Mouse (Mus musculus): ENCODE data around the gene Zfp593. TPM values are rescaled to one million over a fixed set of nuclear protein-coding genes. Genes with fewer than 3 reads are reported as not detected.
A peak's percentile ranks its signal among the peaks of the same experiment; 100 is the strongest.
"Not testable (repeated sequence)": the region's sequence is repeated elsewhere in the genome, so short reads cannot be mapped to it uniquely, and the experiment has no call there.

The Zfp593 gene
- polyA plus RNA-seq, 1 experiment from 2014 or later: 15.3 TPM

DNA sequence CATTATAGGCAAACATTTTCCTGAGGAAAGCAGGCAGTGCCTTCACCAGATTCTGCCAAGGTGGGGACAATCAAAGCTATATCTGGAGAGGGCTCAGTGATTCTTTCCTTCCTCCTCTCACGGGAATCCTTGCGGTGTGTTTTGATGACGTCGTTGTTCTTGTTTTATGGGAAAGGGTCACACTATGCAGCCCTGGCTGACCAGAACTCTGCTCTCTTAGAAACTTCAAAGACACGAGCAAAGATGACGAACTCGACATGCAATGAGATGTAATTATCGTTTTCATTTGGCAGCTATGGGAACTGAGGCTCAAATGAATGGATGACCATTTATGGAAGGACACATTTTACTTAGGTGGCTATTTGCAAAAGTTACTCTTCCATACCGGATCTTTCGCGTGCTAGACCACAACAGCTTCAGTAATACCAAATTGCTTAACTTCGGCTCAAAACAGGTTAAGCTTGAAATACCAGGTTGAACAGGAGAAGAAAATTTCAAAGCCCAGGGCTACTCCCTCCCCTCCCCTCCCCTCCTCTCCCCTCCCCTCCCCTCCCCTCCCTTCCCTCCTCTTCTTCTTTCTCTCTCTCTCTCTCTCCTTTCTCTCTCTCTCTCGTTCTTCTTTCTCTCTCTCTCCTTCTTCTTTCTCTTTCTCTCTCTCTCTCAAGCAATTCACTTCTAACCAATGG, 27.5 kb upstream of the Zfp593 start:
- H3K36me3 ChIP-seq: peaks cover 20% of the 10 kb centered on the region
- WGBS: 19% methylated on average over 12 of the region's 13 CpGs
- no peak for DNase-seq (ENCODE audit: low spot score)

DNA sequence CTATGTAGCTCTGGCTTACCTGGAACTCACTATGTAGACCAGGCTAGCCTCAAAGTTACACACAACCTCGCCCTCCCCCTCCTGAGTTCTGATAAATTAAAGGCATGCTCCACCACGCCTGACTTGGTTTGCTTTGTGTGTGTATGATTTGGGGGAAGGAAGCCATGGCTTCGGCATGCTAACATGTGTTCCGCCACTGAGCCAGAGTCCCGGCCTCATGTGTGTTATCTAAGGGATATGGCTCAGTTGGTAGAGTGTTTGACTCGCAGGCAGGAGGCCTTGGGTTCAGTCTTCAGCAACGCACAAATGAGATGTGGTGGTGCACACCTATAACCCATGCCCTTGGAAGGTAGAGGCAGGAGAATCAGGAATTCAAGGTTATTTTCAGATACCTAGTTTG, 26.6 kb upstream of the Zfp593 start:
- no peak for DNase-seq (ENCODE audit: low spot score)
- 82% methylated on average over 7 of the region's 7 CpGs for WGBS
- peaks cover 4% of the 10 kb centered on the region; the same call in 1 of the 2 replicates for H3K4me1 ChIP-seq

More for the DNA sequence above, 27.5 kb upstream of the Zfp593 start:
- H3K27me3 ChIP-seq (ENCODE audit: insufficient read depth, poor library complexity, severe bottlenecking): no peaks in the 10 kb centered on the region
- no peaks in the 10 kb centered on the region for H3K9me3 ChIP-seq
- H3K27ac ChIP-seq: peak overlapping the region; percentile 77
- peak overlapping the region; percentile 52 for H3K4me3 ChIP-seq
- peaks cover 4% of the 10 kb centered on the region; the same call in 1 of the 2 replicates for H3K4me1 ChIP-seq

DNA sequence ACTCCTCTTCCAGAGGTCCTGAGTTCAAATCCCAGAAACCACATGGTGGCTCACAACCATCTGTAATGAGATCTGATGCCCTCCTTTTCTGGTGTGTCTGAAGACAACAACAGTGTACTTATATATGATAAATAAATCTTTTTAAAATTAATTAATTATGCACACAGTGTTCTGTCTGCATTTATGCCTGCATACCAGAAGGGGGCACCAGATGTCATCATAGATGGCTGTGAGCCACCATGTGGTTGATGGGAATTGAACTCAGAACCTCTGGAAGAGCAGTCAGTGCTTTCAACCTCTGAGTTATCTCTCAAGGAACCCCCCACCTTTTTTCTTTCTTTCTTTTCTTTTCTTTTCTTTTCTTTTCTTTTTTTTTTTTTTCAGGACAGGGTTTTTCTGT, 24.2 kb upstream of the Zfp593 start:
- DNase-seq (ENCODE audit: low spot score); H3K27me3 ChIP-seq (ENCODE audit: insufficient read depth, poor library complexity, severe bottlenecking); H3K27ac ChIP-seq; H3K36me3 ChIP-seq; H3K9me3 ChIP-seq; H3K4me3 ChIP-seq; H3K4me1 ChIP-seq: not testable (repeated sequence)

More for the DNA sequence above, 26.6 kb upstream of the Zfp593 start:
- H3K9me3 ChIP-seq: no peaks in the 10 kb centered on the region
- H3K36me3 ChIP-seq: peaks cover 11% of the 10 kb centered on the region; the same call in 1 of the 2 replicates
- H3K27me3 ChIP-seq (ENCODE audit: insufficient read depth, poor library complexity, severe bottlenecking): no peaks in the 10 kb centered on the region
- no peak overlapping the region for H3K27ac ChIP-seq
- no peak overlapping the region for H3K4me3 ChIP-seq

DNA sequence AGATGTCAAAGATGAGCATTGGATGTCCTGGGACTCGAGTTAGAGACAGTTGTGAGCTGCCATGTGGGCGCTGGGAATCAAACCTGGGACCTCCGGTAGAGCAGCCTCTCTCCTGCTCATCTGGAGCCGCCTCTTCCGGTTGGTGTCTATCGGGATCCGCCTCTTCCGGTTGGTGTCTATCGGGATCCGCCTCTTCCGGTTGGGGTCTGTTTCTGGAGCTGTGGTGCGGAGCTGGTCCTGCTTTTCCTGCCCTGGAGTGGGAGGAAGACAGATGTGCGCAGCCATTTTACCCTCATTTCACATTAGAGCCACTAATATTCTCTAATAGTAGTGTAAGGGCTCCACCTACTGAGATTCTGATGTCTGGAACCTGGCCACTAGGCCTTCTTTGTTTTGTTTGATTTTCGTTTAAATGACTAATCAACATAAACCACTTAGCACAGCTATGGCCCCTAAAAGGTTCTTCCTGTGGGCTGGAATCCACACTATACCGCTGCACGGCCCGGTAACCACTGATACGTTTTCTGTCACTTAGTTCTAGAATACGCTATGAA, 22.8 kb upstream of the Zfp593 start:
- Histone ChIP-seq H3K4me3 (no peak overlapping the region), H3K27me3 (ENCODE audit: insufficient read depth, poor library complexity, severe bottlenecking) (no peaks in the 10 kb centered on the region), H3K36me3 (no peaks in the 10 kb centered on the region), H3K4me1 (no peaks in the 10 kb centered on the region; the same call in 1 of the 2 replicates), H3K27ac (no peak overlapping the region), H3K9me3 (no peaks in the 10 kb centered on the region; the same call in 1 of the 2 replicates)
- 78% methylated on average over 19 of the region's 19 CpGs for WGBS
- no peak for DNase-seq (ENCODE audit: low spot score)

DNA sequence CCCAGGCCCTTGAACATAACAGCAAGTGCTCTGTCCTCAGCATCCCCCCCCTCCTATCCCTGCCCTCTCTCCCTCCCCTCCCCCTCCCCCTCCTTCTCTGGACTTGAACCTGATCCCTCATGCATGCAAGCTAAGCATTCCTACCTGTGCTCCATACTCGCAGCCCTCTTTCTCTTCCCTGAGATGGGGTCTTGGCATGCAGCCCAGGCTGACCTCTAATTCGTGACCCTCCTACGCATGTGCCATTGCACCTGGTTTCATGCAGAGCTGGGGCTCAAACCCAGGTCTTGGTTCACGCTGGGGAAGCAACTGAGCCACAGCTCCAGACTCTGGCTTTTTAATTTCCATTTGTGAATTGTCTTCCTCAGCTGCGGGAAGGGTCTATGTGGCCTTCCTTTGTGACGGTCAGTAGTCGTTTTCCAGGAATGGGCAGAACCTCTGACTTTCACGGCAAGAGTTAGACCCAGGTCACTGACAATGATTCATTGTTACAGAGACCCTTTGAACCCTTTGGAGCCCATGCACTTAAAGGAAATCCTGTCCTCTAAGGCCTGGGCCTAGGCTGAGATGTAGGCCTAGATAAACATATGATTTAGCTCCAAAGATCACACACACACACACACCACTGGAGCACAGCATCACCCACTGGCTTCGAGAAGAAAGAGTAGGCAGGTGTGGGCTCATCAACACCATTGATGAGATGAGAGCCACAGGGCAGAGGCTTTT, 20.6 kb upstream of the Zfp593 start:
- no peaks in the 10 kb centered on the region for H3K4me1 ChIP-seq
- no peak for DNase-seq (ENCODE audit: low spot score)
- H3K27ac ChIP-seq: no peak overlapping the region
- H3K9me3 ChIP-seq: no peaks in the 10 kb centered on the region; the same call in 1 of the 2 replicates
- no peaks in the 10 kb centered on the region for H3K27me3 ChIP-seq (ENCODE audit: insufficient read depth, poor library complexity, severe bottlenecking)
- no peak overlapping the region for H3K4me3 ChIP-seq
- WGBS: 58% methylated on average over 9 of the region's 9 CpGs
- no peaks in the 10 kb centered on the region for H3K36me3 ChIP-seq

DNA sequence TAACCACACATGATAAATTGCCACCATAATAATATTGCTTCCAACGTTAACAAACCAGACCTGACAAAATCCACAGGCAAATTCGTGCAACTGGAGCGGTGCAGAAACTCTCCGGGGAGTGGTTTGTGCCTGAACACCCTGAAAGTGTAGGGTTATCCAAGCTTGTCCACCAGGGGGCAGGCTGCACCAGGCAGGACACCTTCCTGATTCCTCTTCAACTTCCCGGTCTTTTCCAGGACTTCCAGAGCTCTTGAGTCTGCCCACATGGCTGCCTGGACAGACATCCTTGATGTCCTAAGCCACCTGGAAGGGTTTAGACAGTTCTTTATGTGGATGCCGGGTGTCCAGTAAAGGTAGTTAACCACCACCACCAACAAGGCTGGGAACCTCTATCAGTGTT, 17.8 kb upstream of the Zfp593 start:
- H3K27me3 ChIP-seq (ENCODE audit: insufficient read depth, poor library complexity, severe bottlenecking): no peaks in the 10 kb centered on the region
- H3K27ac ChIP-seq: no peak overlapping the region
- WGBS: 32% methylated on average over 6 of the region's 6 CpGs
- no peaks in the 10 kb centered on the region for H3K36me3 ChIP-seq
- no peak overlapping the region for H3K4me3 ChIP-seq
- no peak for DNase-seq (ENCODE audit: low spot score)
- H3K4me1 ChIP-seq: peaks cover 4% of the 10 kb centered on the region; the same call in 1 of the 2 replicates
- no peaks in the 10 kb centered on the region; the same call in 1 of the 2 replicates for H3K9me3 ChIP-seq

DNA sequence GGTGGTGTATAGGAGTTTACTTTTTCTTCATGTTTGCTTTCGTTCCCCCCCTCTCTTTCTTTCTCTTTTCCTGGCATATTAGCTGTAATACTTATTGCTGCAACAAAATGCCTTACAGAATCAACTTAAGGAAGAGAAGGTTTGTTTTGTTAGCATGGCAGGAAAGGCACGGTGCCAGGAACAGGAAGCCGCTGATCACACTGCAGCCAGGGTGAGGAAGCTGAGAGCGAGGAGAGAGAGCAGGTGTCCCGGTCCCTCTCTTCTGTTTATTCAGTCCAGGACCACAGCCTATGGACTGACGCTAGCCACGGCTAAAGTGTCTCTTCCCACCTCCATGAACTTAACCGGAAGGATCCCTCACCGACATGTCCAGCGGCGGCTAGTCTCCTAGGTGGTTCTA, 13.0 kb upstream of the Zfp593 start:
- Histone ChIP-seq H3K9me3 (no peaks in the 10 kb centered on the region), H3K4me3 (no peak overlapping the region), H3K36me3 (no peaks in the 10 kb centered on the region), H3K27ac (peak overlapping the region; percentile 33; the same call in 1 of the 2 replicates), H3K4me1 (peaks cover 50% of the 10 kb centered on the region), H3K27me3 (ENCODE audit: insufficient read depth, poor library complexity, severe bottlenecking) (peaks cover 9% of the 10 kb centered on the region; the same call in 1 of the 2 replicates)
- WGBS: 62% methylated on average over 11 of the region's 11 CpGs
- DNase-seq (ENCODE audit: low spot score): no peak

DNA sequence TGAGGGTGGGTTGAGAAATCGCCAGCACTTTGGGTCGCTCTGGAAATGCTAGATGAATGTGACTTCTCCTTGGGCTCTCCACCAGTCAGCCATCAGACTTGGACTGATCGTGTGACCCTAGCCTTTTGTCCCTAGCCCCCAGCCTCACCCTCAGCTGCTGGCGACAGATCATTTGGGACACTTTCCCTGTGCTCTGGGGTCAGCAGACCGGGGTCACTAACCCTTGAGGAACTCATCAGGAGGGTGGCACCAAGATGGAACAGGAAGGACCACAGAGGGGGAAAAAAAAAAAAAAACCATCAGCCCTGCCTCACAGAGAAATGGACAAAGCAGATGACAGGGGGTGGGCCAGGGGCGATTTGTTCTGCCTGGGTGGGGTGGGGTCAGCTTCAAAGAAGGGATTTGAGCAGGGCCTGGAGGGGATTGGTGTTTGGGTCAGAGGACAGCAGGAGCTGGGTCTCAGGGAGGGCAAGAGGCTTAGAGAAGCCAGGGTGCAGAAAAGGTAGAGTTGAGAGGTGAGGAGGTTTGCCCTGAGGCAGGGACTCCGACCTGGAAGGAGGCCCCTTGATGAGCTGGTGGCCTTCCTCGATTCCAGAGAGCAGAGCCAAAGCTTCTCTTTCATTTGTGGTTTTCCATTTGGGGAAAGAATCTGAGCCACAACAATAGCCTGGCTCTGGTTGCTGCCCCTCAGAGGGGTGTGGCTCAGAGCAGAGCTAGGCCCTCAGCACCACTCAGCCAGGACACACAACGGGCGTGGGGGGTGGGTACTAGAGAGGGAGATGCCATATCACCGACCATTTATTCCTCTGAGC, 12.0 kb upstream of the Zfp593 start:
- no peaks in the 10 kb centered on the region for H3K9me3 ChIP-seq
- H3K4me3 ChIP-seq: no peak overlapping the region
- H3K27ac ChIP-seq: peak overlapping the region; percentile 85
- no peaks in the 10 kb centered on the region for H3K36me3 ChIP-seq
- peaks cover 16% of the 10 kb centered on the region for H3K27me3 ChIP-seq (ENCODE audit: insufficient read depth, poor library complexity, severe bottlenecking)
- DNase-seq (ENCODE audit: low spot score): no peak
- WGBS: 15% methylated on average over 10 of the region's 11 CpGs
- H3K4me1 ChIP-seq: peaks cover 59% of the 10 kb centered on the region

DNA sequence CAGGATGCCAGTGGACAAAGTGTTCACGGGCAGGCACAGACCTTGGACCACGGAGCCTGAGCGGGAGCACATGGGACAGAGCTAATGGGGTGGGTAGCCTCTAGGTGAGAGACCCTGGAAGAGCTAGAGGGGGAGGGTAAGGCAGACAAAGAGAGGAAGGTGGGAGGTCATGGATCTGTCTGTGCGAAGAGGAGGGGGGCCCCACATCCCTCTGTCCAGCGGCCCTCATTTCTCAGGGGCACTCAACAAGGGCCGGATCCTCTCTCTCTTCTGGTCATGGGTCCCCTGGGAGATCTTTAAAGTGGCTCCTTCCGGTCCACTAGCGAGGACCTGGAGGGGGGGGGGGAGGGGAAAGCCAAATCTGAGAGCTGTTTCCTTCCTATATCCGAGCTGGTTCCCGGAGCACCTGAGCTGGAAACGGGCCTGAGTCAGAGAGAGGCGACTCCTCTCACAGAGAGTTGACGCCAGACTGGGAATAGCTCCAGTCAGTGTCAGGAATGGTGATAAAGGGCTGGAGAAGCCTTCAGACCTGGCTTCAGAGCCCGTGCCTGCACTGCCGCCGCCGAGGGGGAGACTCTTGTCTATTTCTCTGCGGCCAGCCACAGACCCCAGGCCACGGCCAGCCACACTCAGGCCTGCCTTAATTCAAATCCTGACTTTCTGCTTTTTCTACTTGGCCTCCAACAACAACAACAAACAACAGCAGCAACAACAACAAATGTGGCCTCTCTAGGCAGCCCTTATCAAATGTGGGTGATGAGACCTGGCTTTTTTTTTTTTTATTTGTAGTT, 11.2 kb upstream of the Zfp593 start:
- peak overlapping the region; percentile 27 for H3K4me3 ChIP-seq
- no peak for DNase-seq (ENCODE audit: low spot score)
- H3K27me3 ChIP-seq (ENCODE audit: insufficient read depth, poor library complexity, severe bottlenecking): peaks cover 24% of the 10 kb centered on the region
- WGBS: 4% methylated on average over 18 of the region's 19 CpGs
- H3K36me3 ChIP-seq: no peaks in the 10 kb centered on the region
- peak overlapping the region; percentile 85 for H3K27ac ChIP-seq
- peaks cover 67% of the 10 kb centered on the region for H3K4me1 ChIP-seq
- H3K9me3 ChIP-seq: no peaks in the 10 kb centered on the region

DNA sequence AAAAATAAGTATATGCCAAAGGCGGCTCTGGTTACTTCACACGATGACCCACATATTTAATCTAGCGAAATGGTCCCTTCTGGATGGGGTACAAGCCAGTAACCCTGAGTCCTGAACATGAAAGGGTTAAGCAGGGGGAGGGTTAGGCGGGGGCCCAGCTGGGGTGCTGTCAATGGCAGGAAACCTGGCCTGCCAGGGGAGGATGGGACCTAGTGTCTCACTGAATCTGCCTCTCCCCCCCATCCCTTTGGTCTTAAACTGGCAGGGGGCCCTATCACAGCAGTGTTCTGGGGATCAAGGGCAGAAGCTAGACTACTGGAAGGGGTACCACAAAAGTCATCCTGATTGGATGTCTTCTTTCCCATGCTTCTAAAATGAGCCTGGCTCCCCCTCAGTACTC, 10.5 kb upstream of the Zfp593 start:
- peak overlapping the region; percentile 85 for H3K27ac ChIP-seq
- 30% methylated on average over 4 of the region's 4 CpGs for WGBS
- H3K27me3 ChIP-seq (ENCODE audit: insufficient read depth, poor library complexity, severe bottlenecking): peaks cover 31% of the 10 kb centered on the region
- H3K4me3 ChIP-seq: no peak overlapping the region
- DNase-seq (ENCODE audit: low spot score): no peak
- no peaks in the 10 kb centered on the region for H3K9me3 ChIP-seq
- H3K4me1 ChIP-seq: peaks cover 75% of the 10 kb centered on the region
- H3K36me3 ChIP-seq: no peaks in the 10 kb centered on the region

DNA sequence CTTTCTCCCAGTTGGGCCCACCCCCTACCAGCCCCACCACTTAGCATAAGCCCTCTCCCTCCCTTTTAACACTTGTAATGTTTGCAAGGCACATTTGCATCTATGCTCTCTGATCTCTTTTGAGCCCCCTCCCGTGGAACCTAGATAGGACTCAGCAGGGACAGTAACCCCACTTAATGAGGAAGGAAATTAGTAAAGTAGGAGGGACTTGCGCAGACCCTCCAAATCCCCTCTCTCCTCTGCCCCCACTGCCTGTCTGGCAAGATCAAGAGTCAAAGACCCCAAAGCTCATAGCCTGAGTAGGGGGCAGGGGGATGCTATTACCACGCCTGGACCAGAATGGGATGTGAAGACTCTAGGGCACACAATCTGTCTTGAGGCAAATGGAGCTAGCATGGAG, 9.4 kb upstream of the Zfp593 start:
- peaks cover 42% of the 10 kb centered on the region for H3K27me3 ChIP-seq (ENCODE audit: insufficient read depth, poor library complexity, severe bottlenecking)
- H3K9me3 ChIP-seq: no peaks in the 10 kb centered on the region
- no peak overlapping the region for H3K4me3 ChIP-seq
- peak overlapping the region; percentile 88 for H3K27ac ChIP-seq
- no peaks in the 10 kb centered on the region for H3K36me3 ChIP-seq
- WGBS: 45% methylated on average over 3 of the region's 3 CpGs
- peaks cover 84% of the 10 kb centered on the region for H3K4me1 ChIP-seq
- no peak for DNase-seq (ENCODE audit: low spot score)

DNA sequence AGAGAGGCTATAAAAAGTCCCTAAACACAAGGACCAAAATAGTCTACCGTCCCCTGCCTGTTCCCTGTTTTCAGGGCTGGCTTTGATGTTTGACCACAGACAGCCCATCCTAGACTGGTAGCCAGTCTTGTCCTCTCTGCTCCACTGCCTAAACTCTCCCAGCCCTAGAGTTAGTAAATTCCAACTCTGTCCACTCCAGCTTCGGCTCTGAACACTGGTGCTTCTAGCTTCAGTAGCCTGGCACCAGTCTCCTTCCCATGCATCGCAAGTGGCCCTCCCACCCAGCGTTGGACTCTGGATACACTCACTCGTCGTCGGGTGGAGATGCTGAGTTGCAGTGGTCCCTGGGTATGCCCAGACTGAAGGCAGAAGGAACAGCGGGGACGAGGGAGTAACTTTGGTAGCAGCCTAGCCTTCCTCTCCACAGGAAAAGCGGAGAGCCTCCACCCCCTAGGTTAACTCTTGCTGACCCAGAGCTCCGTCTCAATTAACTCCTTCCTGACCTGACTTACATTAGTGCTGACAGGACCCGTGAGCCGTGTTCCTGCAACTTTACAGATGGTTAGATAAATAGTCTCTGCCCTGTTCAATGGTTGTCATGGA, 8.4 kb upstream of the Zfp593 start, which contains the start of gene Grrp1:
Gene Grrp1 (minus strand): TSS at position 385 of the 603 bp plus-strand sequence.
- Histone ChIP-seq H3K4me3 (peak within 1 kb of the TSS; percentile 60), H3K4me1 (peaks cover 89% of the 10 kb centered on the region), H3K27ac (peak within 1 kb of the TSS; percentile 88), H3K27me3 (ENCODE audit: insufficient read depth, poor library complexity, severe bottlenecking) (peaks cover 51% of the 10 kb centered on the region), H3K36me3 (no peaks in the 10 kb centered on the region), H3K9me3 (no peaks in the 10 kb centered on the region)
- WGBS: under 1% methylated on average over 13 of the region's 13 CpGs
- no peak for DNase-seq (ENCODE audit: low spot score)

Measured in heart, embryonic 10.5 days (tissue).